Mouse (Mus musculus) midbrain, embryonic 15.5 days (tissue): ENCODE measurements at regions not wholly inside any gene's neighbourhood (a gene's known extent, or its start where the extent isn't known, plus 50 kb on each side); places are given as distances from the start of the nearest gene placed in this dataset.

Experiments used
- ATAC-seq: fragments of 200-750 bp; cut with Nextera tagmentation; replicated peaks from 2 replicates; pipeline ENCODE4 v1.8.0; 2017; ENCODE audit warnings: moderate TSS enrichment
- H3K27ac ChIP-seq: fragments of 300-500 bp; sonication (generic); 2 replicates; pipeline ENCODE4 v1.5.1; 2015; ENCODE audit warnings: mild to moderate bottlenecking, inconsistent platforms
- H3K27me3 ChIP-seq: fragments of 300-500 bp; sonication (generic); replicated peaks from 2 replicates; pipeline ENCODE4 v1.6.1; 2015; ENCODE audit warnings: inconsistent platforms
- H3K36me3 ChIP-seq: fragments of 300-500 bp; sonication (generic); replicated peaks from 2 replicates; pipeline ENCODE4 v1.6.1; 2015; ENCODE audit warnings: inconsistent platforms
- H3K4me1 ChIP-seq: fragments of 300-500 bp; sonication (generic); 2 replicates; pipeline ENCODE4 v1.6.1; 2015; ENCODE audit warnings: inconsistent platforms
- H3K4me2 ChIP-seq: fragments of 300-500 bp; sonication (generic); 2 replicates; pipeline ENCODE4 v1.6.1; 2015; ENCODE audit warnings: inconsistent platforms, mild to moderate bottlenecking, moderate library complexity
- H3K4me3 ChIP-seq: fragments of 300-500 bp; sonication (generic); 2 replicates; pipeline ENCODE4 v1.5.1; 2015; ENCODE audit warnings: mild to moderate bottlenecking, inconsistent platforms
- H3K9ac ChIP-seq: fragments of 300-500 bp; sonication (generic); 2 replicates; pipeline ENCODE4 v1.6.1; 2015; ENCODE audit warnings: mild to moderate bottlenecking, inconsistent platforms
- H3K9me3 ChIP-seq: fragments of 300-500 bp; sonication (generic); 2 replicates; pipeline ENCODE4 v1.6.1; 2016; ENCODE audit warnings: inconsistent platforms
- WGBS: fragments of 180-500 bp; shearing (Covaris S2); methylation state at CpG from one replicate; pipeline ENCODE4 v1.1.7; 2015; ENCODE audit warnings: mixed read lengths; 5-methylcytosine and 5-hydroxymethylcytosine counted together

DNA sequence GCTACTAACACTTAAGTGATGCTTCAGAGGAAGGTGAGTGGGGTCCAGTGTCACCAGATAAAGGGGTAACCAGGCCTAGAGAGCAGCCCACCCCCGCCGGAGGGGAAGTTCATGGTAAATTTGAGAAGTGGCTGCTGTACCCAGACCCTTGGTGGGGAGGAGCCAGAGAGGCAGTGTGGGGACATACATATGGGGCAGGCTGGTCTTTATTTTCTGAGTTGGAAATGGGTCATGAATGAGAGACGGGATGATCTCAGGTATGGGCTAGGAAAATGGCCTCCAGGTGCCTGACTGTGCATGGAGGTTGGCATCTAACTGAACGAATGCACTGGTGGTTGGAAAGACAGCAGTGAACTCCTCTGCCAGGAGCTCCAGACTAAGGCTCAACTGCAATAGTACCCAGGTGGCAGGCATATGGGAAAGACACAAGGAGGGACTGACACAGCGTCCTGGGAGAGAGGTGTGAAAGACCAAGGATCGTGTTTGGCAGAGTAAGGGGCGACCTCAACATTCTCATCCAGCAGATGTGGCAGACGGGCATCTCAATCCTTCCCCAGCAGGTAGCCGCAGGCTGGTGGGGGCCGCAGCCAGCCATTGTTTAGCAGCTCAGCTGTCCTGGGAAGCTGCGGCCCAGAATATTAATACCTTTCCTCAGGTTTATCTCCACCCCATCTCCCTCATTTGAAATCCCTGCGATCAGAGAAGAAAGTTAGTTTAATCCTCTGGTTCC lies 387.7 kb downstream of the Rps24 start:
- Histone ChIP-seq H3K9ac (no peak overlapping the region), H3K4me2 (no peak overlapping the region), H3K27ac (peak overlapping the region; percentile 70), H3K27me3 (no peaks in the 10 kb centered on the region), H3K4me3 (no peak overlapping the region), H3K36me3 (no peaks in the 10 kb centered on the region), H3K4me1 (peaks cover 23% of the 10 kb centered on the region), H3K9me3 (no peaks in the 10 kb centered on the region)
- ATAC-seq, result 0 out of 2 replicates have a peak, but pooled peaks have one; percentile 10
- WGBS, result 43% methylated on average over 12 of the region's 12 CpGs

DNA sequence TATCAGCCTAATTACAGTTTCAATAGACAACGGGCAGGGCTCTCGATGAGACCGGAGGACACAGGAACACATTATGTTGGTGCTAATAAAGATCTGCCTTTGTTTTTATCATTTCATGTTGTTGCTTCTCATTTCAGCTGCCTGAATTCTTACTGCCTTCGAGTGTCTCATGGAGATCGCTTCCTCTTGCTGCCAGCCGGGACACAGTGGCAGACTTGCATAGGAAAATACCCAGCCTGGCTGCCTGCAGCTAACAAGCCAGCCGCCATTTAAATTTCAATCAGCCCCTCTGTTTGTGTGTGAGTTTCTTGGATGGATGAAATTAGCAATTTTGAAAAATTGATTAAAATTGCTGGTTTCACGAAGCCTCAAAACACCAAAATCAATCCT lies 388.2 kb downstream of the Rps24 start:
- Histone ChIP-seq H3K4me1 (peaks cover 23% of the 10 kb centered on the region), H3K4me3 (no peak overlapping the region), H3K36me3 (no peaks in the 10 kb centered on the region), H3K9ac (no peak overlapping the region), H3K27ac (peak overlapping the region; percentile 70), H3K27me3 (no peaks in the 10 kb centered on the region), H3K4me2 (no peak overlapping the region), H3K9me3 (no peaks in the 10 kb centered on the region)
- ATAC-seq, result peak; percentile 43; the same call in 1 of the 2 replicates
- 15% methylated on average over 8 of the region's 8 CpGs for WGBS

DNA sequence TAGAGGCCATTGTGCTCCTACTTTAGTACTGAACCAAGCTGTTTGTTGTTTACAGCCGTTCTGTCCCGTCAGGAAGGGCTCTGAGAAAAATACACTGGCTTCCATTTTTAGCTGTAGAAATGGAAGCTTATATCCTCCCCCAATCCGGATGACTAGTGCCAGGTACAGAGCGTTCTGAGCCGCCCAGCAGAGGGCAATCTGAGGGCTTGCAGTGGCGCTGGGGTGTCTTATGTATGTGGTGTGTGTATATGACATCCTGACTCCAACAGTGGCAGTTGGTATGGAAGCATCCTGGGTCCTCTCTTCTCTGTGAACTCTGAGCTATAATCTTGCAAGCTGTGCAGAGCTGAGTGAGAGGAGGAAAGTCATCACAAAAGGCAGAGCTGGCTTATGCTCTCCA lies 389.0 kb downstream of the Rps24 start:
- Histone ChIP-seq H3K4me1 (peaks cover 23% of the 10 kb centered on the region), H3K4me3 (no peak overlapping the region), H3K4me2 (no peak overlapping the region), H3K27ac (peak overlapping the region; percentile 70), H3K27me3 (no peaks in the 10 kb centered on the region), H3K36me3 (no peaks in the 10 kb centered on the region), H3K9me3 (no peaks in the 10 kb centered on the region), H3K9ac (no peak overlapping the region)
- ATAC-seq, result peak; percentile 67
- WGBS, result 71% methylated on average over 6 of the region's 6 CpGs

DNA sequence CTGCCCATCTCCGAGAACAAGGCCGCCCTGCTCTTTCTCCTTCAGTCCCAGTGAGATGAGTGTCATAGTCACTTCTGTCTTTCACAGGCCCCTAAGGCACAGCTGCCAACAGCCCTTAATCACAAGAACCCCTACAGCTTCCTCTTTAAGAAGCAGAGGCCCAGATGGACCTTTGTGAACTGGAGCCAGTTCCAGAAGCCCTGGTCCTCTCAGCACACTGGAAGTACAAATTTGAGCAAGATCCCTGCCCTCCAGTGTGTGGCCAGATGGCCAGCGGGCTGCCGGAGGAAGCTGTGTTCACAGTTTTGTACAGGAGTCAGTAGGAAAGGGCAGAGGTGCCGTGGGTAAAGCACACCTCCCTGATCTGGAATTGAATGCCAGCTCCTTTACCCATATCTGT lies 389.6 kb downstream of the Rps24 start:
- H3K36me3 ChIP-seq, result no peaks in the 10 kb centered on the region
- peak overlapping the region; percentile 70; the same call in 1 of the 2 replicates for H3K27ac ChIP-seq
- H3K9ac ChIP-seq, result no peak overlapping the region
- no peaks in the 10 kb centered on the region for H3K27me3 ChIP-seq
- H3K4me3 ChIP-seq, result no peak overlapping the region
- ATAC-seq, result no peak
- no peak overlapping the region for H3K4me2 ChIP-seq
- peaks cover 23% of the 10 kb centered on the region for H3K4me1 ChIP-seq
- no peaks in the 10 kb centered on the region for H3K9me3 ChIP-seq
- WGBS, result 69% methylated on average over 5 of the region's 5 CpGs

DNA sequence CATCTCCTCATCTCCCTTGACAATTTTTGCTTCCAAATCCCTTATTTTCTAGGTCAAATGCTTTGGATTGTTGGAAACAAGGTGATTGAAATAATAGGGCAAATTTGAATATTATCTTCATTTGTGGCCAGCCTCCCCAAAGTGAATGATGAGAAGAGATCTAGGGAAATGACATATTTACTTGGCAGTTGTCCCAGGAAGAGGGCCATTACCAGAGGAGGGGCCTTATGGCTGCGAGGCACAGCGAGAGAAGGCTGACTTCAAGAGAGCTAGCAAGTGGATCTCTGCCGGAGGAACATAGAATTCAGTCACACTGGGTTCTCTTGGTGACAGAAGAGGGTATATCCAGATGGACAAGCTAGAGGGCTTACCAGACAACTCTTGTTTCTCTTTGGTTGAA lies 390.9 kb downstream of the Rps24 start:
- Histone ChIP-seq H3K9ac (no peak overlapping the region), H3K4me2 (no peak overlapping the region), H3K27ac (no peak overlapping the region), H3K4me3 (no peak overlapping the region), H3K9me3 (no peaks in the 10 kb centered on the region), H3K36me3 (no peaks in the 10 kb centered on the region), H3K27me3 (no peaks in the 10 kb centered on the region), H3K4me1 (peaks cover 23% of the 10 kb centered on the region)
- ATAC-seq, result no peak
- 81% methylated on average over 3 of the region's 3 CpGs for WGBS

DNA sequence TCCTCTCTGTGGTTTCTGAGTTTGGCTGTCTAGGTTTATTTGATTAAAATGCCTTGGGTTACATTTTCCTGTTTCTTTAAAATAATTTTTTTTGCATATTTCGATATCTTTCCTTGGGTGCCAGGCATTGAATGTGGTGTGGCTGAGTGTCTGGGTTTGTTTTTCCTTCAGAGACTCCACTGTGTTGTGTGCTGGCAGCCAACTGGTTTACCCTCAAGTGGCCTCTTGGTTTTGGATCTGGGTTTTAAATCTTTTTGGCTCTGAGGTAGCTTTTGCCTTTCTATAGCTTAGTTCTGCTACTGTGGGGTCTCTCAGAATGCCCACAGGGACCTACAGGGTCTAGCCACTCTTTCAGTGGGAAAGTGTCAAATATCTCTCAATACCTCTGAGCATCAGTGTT lies 399.2 kb downstream of the Rps24 start:
- Histone ChIP-seq H3K27ac (no peak overlapping the region), H3K36me3 (no peaks in the 10 kb centered on the region), H3K4me3 (no peak overlapping the region), H3K9me3 (no peaks in the 10 kb centered on the region), H3K9ac (no peak overlapping the region), H3K4me2 (no peak overlapping the region), H3K4me1 (no peaks in the 10 kb centered on the region), H3K27me3 (no peaks in the 10 kb centered on the region)
- ATAC-seq, result no peak
- 80% methylated on average over 1 of the region's 1 CpGs for WGBS

DNA sequence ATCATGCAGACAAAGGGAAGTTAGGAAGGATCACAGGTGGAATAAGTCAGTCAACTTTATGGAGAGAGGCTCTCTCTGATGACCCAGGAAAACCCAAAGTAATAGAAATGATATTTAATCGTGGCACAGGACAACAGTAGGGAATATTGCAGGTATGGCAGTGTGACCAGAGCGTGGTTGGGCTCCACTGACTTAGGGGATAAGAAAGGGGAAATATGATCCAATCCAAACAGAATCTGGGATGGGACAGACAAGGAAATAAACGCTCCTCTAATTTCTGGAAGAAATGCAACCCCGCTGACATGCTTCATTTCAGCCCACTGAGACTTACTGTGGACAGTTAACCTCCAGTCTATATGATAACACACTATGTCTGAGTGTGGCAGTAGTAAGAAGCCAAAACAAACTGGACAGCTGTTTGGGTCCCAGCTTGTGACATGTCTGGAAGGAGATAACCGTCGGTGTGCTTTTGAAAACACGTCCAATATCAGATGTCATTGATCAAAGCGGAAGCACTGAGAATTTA lies 400.0 kb downstream of the Rps24 start:
- H3K4me2 ChIP-seq, result no peak overlapping the region
- 88% methylated on average over 8 of the region's 8 CpGs for WGBS
- H3K36me3 ChIP-seq, result no peaks in the 10 kb centered on the region
- no peak overlapping the region for H3K27ac ChIP-seq
- no peaks in the 10 kb centered on the region for H3K27me3 ChIP-seq
- H3K9ac ChIP-seq, result no peak overlapping the region
- no peak for ATAC-seq
- H3K4me3 ChIP-seq, result no peak overlapping the region
- no peaks in the 10 kb centered on the region for H3K9me3 ChIP-seq
- H3K4me1 ChIP-seq, result no peaks in the 10 kb centered on the region

DNA sequence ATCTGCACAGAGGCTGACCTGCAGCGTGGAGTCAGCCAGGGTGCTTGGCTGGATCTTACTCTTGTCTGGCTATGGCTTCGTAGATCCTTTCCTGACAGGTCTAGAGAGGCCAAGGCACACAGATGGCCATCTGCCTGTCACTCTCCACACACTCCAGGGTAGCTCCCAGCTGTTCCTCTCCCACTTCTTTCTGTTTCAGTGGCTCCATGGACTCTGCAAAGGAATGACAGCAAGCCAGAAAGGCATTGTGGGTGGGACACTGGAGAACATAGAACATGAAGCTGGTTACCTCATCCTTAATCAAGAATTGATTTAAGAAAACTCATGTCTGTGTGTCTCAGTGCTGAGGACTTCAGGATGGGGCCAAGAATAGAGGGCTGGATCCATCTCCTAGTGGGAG lies 403.9 kb downstream of the Rps24 start:
- Histone ChIP-seq H3K4me1 (no peaks in the 10 kb centered on the region), H3K9me3 (no peaks in the 10 kb centered on the region), H3K27me3 (no peaks in the 10 kb centered on the region), H3K36me3 (no peaks in the 10 kb centered on the region), H3K4me3 (no peak overlapping the region), H3K4me2 (no peak overlapping the region), H3K9ac (no peak overlapping the region), H3K27ac (no peak overlapping the region)
- 81% methylated on average over 2 of the region's 2 CpGs for WGBS
- no peak for ATAC-seq

DNA sequence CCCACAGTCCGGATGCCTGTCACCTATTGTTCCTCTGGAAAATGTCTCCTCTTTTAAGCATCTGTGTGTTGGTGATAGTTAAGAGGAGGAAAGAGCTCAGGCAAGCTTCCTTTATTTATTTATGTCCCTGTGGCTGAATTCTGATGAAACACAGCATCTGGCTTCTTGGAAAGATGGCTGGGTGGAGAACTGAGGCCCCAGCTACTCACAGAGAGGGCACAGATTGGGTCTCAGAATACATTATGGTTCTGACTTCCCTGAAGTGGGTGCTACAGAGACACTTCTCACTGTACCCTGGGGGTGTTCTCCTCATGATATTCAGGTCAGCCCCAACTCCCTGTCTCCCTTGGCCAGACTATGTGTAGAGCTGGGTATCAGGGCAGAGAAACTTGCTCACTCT lies 408.3 kb downstream of the Rps24 start:
- Histone ChIP-seq H3K27ac (no peak overlapping the region), H3K27me3 (no peaks in the 10 kb centered on the region), H3K9me3 (no peaks in the 10 kb centered on the region), H3K4me3 (no peak overlapping the region), H3K4me2 (no peak overlapping the region), H3K36me3 (no peaks in the 10 kb centered on the region), H3K4me1 (no peaks in the 10 kb centered on the region), H3K9ac (no peak overlapping the region)
- 57% methylated on average over 1 of the region's 1 CpGs for WGBS
- no peak for ATAC-seq

DNA sequence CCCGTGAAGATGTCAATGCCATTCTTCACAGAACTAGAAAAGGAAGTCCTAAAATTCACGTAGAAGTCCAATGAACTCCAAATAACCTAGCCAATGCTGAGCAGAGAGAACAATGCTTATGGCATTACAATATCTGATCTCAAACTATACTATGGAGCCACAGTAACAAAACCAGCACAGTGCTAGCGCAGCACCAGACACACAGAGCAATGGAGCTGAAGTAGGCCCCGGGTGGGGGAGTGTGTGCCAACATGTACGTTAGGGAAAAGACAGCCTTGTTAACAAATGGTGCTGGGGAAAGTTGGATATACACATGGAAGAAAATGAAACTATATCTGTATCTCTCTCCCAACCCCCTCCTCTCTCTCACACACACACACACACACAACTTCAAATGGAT lies 409.8 kb downstream of the Rps24 start:
- 91% methylated on average over 5 of the region's 5 CpGs for WGBS
- H3K27ac ChIP-seq, result no peak overlapping the region
- H3K4me1 ChIP-seq, result peaks cover 5% of the 10 kb centered on the region; the same call in 1 of the 2 replicates
- H3K36me3 ChIP-seq, result no peaks in the 10 kb centered on the region
- H3K9me3 ChIP-seq, result no peaks in the 10 kb centered on the region
- no peak overlapping the region for H3K4me2 ChIP-seq
- no peaks in the 10 kb centered on the region for H3K27me3 ChIP-seq
- no peak for ATAC-seq
- no peak overlapping the region for H3K9ac ChIP-seq
- no peak overlapping the region for H3K4me3 ChIP-seq

DNA sequence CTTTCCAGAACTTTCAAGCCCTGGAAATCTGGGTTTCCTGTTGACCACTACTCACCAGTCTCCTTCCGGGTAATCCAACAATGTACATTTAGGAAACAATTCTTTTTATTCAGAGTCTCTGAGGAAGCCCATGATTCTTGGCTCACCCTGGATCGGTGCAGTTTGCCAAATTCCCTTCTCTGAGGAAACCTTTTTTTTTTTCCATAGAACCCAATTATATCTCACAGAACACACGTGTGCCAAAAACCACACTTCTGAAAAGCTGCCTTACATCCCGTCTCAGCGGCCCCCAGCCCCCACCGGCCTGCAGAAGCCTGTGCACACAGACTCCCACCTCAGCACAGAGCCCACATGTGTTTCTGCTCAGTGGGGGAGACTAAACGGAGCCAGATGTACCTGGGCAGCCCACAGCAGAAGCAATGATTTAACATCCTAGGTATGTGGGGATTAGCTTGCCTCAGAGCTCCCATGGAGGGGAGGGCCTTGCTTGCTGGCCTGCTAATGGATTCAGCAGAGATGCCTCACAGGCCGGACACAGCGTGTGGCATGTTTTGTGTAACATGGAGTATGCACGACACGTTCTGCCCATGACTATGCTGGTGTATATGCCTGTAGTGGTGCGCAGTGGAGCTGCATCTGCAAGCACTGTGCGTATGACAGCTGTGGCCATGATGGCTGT lies 413.7 kb downstream of the Rps24 start:
- no peaks in the 10 kb centered on the region for H3K27me3 ChIP-seq
- no peak overlapping the region for H3K9ac ChIP-seq
- 54% methylated on average over 13 of the region's 13 CpGs for WGBS
- H3K27ac ChIP-seq, result no peak overlapping the region
- no peak overlapping the region for H3K4me2 ChIP-seq
- H3K4me3 ChIP-seq, result no peak overlapping the region
- H3K36me3 ChIP-seq, result no peaks in the 10 kb centered on the region
- no peaks in the 10 kb centered on the region for H3K9me3 ChIP-seq
- 0 out of 2 replicates have a peak, but pooled peaks have one; percentile 45 for ATAC-seq
- peaks cover 5% of the 10 kb centered on the region; the same call in 1 of the 2 replicates for H3K4me1 ChIP-seq

DNA sequence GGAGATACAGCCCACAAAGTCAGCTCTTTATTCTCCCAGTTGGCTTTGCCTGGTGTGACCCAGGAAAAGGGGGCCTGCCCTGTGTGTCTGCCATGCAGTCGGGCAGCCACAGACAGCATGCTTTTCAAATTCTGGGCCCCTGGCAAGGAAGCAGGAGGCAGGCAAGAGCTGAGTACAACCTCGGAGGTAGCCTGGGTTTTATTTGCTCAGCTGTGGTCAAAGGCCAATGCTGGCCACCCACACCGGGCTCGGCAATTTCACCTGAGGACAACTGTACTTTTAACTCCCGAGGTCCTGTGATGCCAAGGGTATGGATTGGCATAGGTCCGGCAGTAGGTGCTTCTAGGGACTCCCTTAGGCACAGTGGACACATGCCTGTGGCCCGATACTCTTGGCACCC lies 414.8 kb downstream of the Rps24 start:
- no peaks in the 10 kb centered on the region for H3K36me3 ChIP-seq
- WGBS, result 79% methylated on average over 7 of the region's 7 CpGs
- H3K9me3 ChIP-seq, result no peaks in the 10 kb centered on the region
- no peak for ATAC-seq
- peaks cover 5% of the 10 kb centered on the region; the same call in 1 of the 2 replicates for H3K4me1 ChIP-seq
- no peaks in the 10 kb centered on the region for H3K27me3 ChIP-seq
- H3K4me3 ChIP-seq, result no peak overlapping the region
- no peak overlapping the region for H3K9ac ChIP-seq
- H3K27ac ChIP-seq, result no peak overlapping the region
- H3K4me2 ChIP-seq, result no peak overlapping the region

DNA sequence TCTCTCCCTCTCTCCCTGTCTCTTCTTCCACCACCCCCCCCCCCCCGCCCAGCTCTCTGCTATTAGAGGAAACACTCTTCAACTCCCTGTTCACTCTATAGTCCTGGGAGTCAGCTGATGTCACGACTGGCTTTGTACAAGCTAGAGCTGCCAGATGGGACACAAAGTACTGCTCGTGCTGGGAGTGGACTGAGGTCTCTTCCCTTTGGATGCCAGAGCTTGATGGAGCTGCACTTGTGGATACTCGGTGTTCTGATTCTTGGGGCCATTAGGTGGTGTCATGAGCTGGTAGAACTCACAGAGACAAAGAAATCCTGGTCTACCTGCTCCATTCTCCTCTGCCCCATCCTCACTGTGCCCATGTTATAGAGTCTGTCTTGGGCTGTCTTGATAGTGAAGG lies 415.9 kb downstream of the Rps24 start:
- ATAC-seq, result no peak
- Histone ChIP-seq H3K9me3 (no peaks in the 10 kb centered on the region), H3K27ac (no peak overlapping the region), H3K4me2 (no peak overlapping the region), H3K9ac (no peak overlapping the region), H3K4me1 (peaks cover 5% of the 10 kb centered on the region; the same call in 1 of the 2 replicates), H3K4me3 (no peak overlapping the region), H3K27me3 (no peaks in the 10 kb centered on the region), H3K36me3 (no peaks in the 10 kb centered on the region)
- 12% methylated on average over 3 of the region's 4 CpGs for WGBS
